Mouse (Mus musculus) G1E (cell line): ENCODE measurements at regions not wholly inside any gene's neighbourhood (a gene's known extent, or its start where the extent isn't known, plus 50 kb on each side); places are given as distances from the start of the nearest gene placed in this dataset.

Experiments used
- ATAC-seq: 2 replicates; pipeline ENCODE4 v1.8.0; 2016; ENCODE audit warnings: mild to moderate bottlenecking; ENCODE audit not compliant: insufficient number of reproducible peaks, poor library complexity, low FRiP score, severe bottlenecking; ENCODE audit errors: extremely low read depth
- DNase-seq: peaks from one replicate; pipeline ENCODE4 v3.0.0; 2012; ENCODE audit warnings: low spot score
- H3K27me3 ChIP-seq: 2 replicates; pipeline ENCODE4 v1.6.1; 2012; ENCODE audit warnings: mild to moderate bottlenecking, low read length, inconsistent platforms; ENCODE audit not compliant: insufficient read depth
- H3K36me3 ChIP-seq: replicated peaks from 2 replicates; pipeline ENCODE3; 2012; ENCODE audit warnings: mild to moderate bottlenecking, inconsistent platforms
- H3K4me1 ChIP-seq: 2 replicates; pipeline ENCODE4 v1.6.1; 2012; ENCODE audit warnings: low read depth, low read length, inconsistent platforms, mixed read lengths; ENCODE audit not compliant: insufficient read depth
- H3K4me3 ChIP-seq: 2 replicates; pipeline ENCODE4 v1.5.1; 2012; ENCODE audit warnings: low read depth, mild to moderate bottlenecking, inconsistent platforms, low read length, moderate library complexity, mixed read lengths
- H3K9me3 ChIP-seq: replicated peaks from 2 replicates; pipeline ENCODE4 v1.6.1; 2012; ENCODE audit warnings: inconsistent platforms
- CTCF ChIP-seq: IDR thresholded peaks from 2 replicates; pipeline ENCODE4 v1.5.1; 2012; ENCODE audit warnings: low read depth, low read length, inconsistent platforms, mixed read lengths
- GATA1 ChIP-seq: IDR thresholded peaks from 2 replicates; pipeline ENCODE4 v1.6.1; 2012; ENCODE audit warnings: borderline replicate concordance, low read length, inconsistent platforms, mixed read lengths
- GATA2 ChIP-seq: IDR thresholded peaks from 2 replicates; pipeline ENCODE4 v1.6.1; 2012; ENCODE audit warnings: low read depth, low read length, inconsistent platforms, borderline replicate concordance
- POLR2AphosphoS5 ChIP-seq: IDR thresholded peaks from 2 replicates; pipeline ENCODE4 v1.6.1; 2012; ENCODE audit warnings: low read depth, low read length, inconsistent platforms; ENCODE audit not compliant: insufficient replicate concordance
- TAL1 ChIP-seq: conservative IDR thresholded peaks from 2 replicates; pipeline ENCODE4 v1.6.1; 2012; ENCODE audit warnings: low read depth, low read length, inconsistent platforms, mixed read lengths

- ATAC-seq = no peak
- Histone ChIP-seq H3K27me3 (no peaks in the 10 kb centered on the region), H3K4me3 (no peak overlapping the region), H3K9me3 (peaks cover 48% of the 10 kb centered on the region), H3K36me3 (no peaks in the 10 kb centered on the region), H3K4me1 (no peaks in the 10 kb centered on the region)
- no peak for DNase-seq
- TF ChIP-seq CTCF (no peak), POLR2AphosphoS5 (no peak), GATA1 (no peak), TAL1 (no peak), GATA2 (no peak)
Observed at GRCm38 (mm10) chr6:99793546-99793945, 67.4 kb upstream of the Prok2 start.

DNA sequence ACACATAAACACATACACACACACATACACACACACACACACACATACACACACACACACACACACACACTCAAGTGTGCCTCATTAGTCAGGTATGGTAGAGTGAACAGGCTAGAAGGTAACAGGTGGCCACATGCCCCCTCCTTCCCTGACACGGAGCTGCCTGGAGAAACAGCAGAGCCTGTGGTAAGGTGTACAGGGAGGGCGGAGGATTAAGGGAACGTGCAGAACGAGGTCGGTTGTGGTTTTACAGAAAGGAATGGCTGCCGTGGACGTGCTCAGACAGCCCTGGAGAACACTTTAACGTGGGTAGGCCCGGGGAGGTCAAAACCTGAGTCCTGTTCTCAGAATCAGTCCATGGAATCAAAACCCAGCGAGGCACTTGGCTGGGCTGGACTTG lies 66.2 kb upstream of the Prok2 start:
- ATAC-seq = no peak
- H3K4me3 ChIP-seq = no peak overlapping the region
- DNase-seq = no peak
- TF ChIP-seq GATA1 (no peak), GATA2 (no peak), TAL1 (no peak), POLR2AphosphoS5 (no peak), CTCF (no peak)
- no peaks in the 10 kb centered on the region for H3K36me3 ChIP-seq
- peaks cover 55% of the 10 kb centered on the region for H3K9me3 ChIP-seq
- H3K27me3 ChIP-seq = no peaks in the 10 kb centered on the region
- H3K4me1 ChIP-seq = no peaks in the 10 kb centered on the region

- Histone ChIP-seq H3K36me3 (no peaks in the 10 kb centered on the region), H3K9me3 (peaks cover 55% of the 10 kb centered on the region), H3K27me3 (no peaks in the 10 kb centered on the region), H3K4me1 (no peaks in the 10 kb centered on the region), H3K4me3 (no peak overlapping the region)
- TF ChIP-seq GATA2 = no peak
- TF ChIP-seq CTCF = no peak
- no peak for TF ChIP-seq POLR2AphosphoS5
- no peak for TF ChIP-seq TAL1
- TF ChIP-seq GATA1 = no peak
- no peak for DNase-seq
- no peak for ATAC-seq
Observed at GRCm38 (mm10) chr6:99786977-99787376, 60.8 kb upstream of the Prok2 start.

GRCm38 (mm10) chr6:99785212-99785611 lies 59.0 kb upstream of the Prok2 start:
- Histone ChIP-seq H3K4me1 (no peaks in the 10 kb centered on the region), H3K9me3 (peaks cover 51% of the 10 kb centered on the region), H3K27me3 (no peaks in the 10 kb centered on the region), H3K36me3 (no peaks in the 10 kb centered on the region), H3K4me3 (no peak overlapping the region)
- DNase-seq (no peak), ATAC-seq (no peak)
- TF ChIP-seq POLR2AphosphoS5 (no peak), GATA1 (no peak), GATA2 (no peak), TAL1 (no peak), CTCF (no peak)

GRCm38 (mm10) chr6:99784804-99785203 lies 58.6 kb upstream of the Prok2 start:
- TF ChIP-seq TAL1 (no peak), GATA1 (no peak), POLR2AphosphoS5 (no peak)
- no peak overlapping the region for H3K4me3 ChIP-seq
- H3K4me1 ChIP-seq = no peaks in the 10 kb centered on the region
- no peak for ATAC-seq
- no peaks in the 10 kb centered on the region for H3K36me3 ChIP-seq
- no peak for DNase-seq
- H3K9me3 ChIP-seq = peaks cover 55% of the 10 kb centered on the region
- H3K27me3 ChIP-seq = no peaks in the 10 kb centered on the region

DNA sequence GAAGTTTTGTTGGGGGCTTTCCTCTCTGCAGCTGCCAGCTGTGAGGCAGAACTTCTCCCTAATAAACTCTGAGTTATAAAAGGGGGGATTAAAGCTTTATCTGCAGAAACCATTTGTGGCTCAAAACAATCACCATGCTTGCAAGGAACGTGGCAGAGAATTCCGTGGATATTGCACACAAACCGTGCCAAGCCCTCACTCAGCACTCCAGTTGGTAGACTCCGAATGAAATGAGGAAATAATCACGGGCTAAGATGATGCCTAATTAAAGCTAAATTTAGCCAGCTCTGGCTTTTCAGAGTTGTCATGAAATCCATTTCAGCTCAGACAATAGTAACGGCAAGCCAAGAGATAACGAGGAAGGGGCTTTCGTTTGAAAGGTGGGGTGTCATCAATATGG lies 58.1 kb upstream of the Prok2 start:
- no peak overlapping the region for H3K4me3 ChIP-seq
- ATAC-seq (no peak), DNase-seq (no peak)
- H3K4me1 ChIP-seq = no peaks in the 10 kb centered on the region
- TF ChIP-seq CTCF = no peak
- H3K9me3 ChIP-seq = peaks cover 57% of the 10 kb centered on the region
- no peaks in the 10 kb centered on the region for H3K36me3 ChIP-seq
- no peaks in the 10 kb centered on the region for H3K27me3 ChIP-seq

DNA sequence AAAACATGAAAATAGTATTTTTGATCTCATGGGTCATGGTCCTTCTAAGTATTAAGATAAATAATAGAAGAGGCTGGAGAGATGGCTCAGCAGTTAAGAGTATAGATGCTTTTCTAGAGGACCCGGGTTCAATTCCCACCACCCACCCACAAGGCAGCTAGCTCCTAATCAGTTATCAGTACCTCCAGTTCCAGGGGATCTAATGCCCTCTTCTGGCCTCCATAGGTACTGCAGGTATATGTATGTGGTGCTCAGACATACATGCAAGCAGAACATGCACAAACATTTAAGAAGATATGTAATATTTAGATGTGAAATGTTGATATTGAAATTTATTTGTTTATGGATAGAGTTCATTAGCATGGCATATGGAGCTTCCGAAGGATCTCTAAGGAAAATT lies 56.8 kb upstream of the Prok2 start:
- Histone ChIP-seq H3K9me3 (peaks cover 57% of the 10 kb centered on the region), H3K4me3 (no peak overlapping the region), H3K4me1 (no peaks in the 10 kb centered on the region), H3K27me3 (no peaks in the 10 kb centered on the region), H3K36me3 (no peaks in the 10 kb centered on the region)
- DNase-seq (no peak), ATAC-seq (no peak)
- TF ChIP-seq POLR2AphosphoS5 (no peak), GATA1 (no peak), GATA2 (no peak), CTCF (no peak), TAL1 (no peak)
